Mouse (Mus musculus) erythroblast, adult 5-6 weeks (primary cell): ENCODE measurements around the gene C2cd2. TPM values are rescaled to one million over a fixed set of nuclear protein-coding genes. Genes with fewer than 3 reads are reported as not detected.

ENCODE experiments used
- ATAC-seq: replicated peaks from 2 replicates; pipeline ENCODE4 v1.8.0; 2016; ENCODE audit warnings: moderate number of reproducible peaks, mild to moderate bottlenecking, moderate TSS enrichment, inconsistent platforms; ENCODE audit not compliant: poor library complexity, low FRiP score, severe bottlenecking
- total RNA-seq, 2 experiments: library from RNA; stranded (forward) in 1 of 2; stranded (reverse) in 1 of 2; fragments of 150-400 nt in 1 of 2; fragments of 200-764, 138-1000 nt in 1 of 2; gene quantifications; 2 replicates each; pipeline versions ENCODE4 v1.2.3 to v1.2.4; 2015 to 2017; ENCODE audit warnings: low replicate concordance in 2 of 2

C2cd2 gene
- total RNA-seq, 2 experiments from 2014 or later, result 9.4 to 10.1 TPM

DNA sequence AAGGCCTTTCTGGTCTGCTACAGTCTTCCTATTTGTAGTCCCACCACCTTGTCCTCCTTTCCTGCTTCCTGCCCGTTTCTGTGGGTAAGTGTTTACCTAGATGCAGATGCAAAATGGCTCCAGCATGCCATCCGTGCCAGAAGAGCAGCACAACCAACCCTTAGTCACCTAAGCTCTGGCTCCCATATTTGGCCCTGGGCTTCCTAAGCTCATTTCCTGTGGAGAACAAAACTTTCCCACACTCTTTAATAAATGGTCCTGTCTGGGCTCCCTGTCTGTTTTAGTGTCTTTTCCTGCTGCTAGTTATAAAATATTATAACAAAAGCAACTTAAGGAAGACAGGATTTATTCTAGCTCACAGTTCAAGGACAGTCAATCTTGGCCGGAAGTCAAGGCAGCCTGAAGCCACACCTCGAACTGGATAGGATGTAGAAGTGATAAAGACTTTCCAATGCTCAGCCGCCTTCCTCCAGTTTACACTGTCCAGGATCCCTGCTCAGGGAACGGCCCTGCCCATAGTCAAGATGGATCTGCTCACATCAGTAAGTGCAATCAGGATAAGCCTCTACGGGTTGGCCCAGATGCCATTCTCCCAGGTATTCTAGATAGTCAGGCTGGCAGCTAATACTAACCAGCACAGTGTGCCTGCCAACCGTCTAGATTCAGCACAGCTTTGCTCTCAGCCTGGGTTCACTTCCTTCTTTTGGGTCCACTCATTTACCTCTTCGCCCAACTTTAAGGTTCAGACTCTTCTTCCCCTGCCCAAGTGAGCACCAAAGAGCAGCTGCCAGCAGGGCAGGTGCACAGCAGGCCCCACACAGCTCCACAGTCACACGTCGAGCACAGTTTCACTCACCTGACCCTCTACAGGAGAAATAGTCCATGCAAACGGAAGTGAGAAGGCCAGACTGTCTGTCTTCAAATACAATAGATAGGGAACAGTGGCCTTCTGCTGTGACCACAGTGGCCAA lies 117.1 kb downstream of the C2cd2 start:
- ATAC-seq, result no peak

DNA sequence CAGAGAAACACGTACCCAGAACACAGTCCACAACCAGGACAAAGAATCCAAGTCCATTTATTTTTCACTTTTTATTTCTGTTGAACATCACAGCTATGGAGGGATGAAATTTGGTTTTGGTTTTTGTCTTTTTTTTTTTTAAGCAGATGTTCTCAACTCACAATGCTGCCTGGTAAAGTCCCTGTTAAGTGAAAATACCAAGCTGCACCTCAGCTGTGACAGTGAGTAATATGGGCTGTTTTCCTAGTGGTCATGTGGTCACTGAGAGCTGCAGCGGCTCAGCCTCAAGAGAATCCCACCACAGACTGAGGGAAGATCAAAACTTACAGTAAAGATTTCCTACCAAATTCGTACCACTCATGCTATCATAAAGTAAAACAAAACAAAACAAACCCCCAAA lies 130.2 kb downstream of the C2cd2 start:
- no peak for ATAC-seq

DNA sequence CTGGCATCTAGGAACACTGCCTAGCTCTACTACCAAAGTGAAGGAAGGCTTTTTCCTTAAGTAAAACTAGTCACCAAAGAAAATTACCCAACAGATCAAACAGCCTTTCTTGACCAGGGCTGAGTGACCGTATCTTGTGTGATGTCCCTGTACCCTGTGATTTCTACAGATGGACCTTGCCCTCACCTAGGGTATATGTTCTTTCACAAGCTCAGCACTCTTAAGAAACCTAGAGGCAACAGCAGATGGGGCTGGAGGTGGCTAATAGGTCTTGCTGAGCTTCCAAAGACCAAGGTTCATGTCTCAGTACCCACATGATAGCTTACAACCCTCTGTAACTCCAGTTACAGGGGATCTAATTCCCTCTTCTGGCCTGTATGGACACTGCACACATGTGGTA lies 134.2 kb downstream of the C2cd2 start:
- no peak for ATAC-seq

GRCm38 (mm10) chr16:97823311-97824007 lies 138.9 kb downstream of the C2cd2 start:
- no peak for ATAC-seq

DNA sequence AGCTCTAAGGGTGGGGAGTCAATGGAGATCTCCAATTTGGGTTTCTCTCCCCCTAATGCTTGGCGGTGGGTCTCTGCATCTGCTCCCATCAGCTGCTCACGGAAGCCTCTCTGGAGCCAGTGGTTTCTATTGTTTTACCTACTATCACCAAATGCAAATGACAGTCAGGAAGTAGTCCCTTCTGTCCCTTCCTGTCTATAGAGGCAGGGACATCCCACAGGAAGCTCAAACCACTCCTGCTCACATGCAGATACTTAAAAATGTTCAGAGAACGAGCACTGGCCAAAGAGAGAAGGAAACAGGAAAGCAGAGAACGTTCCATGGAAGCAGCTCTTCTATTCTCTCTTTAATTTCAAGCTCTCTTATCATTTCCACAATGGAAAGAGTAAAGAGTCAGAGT lies 142.9 kb downstream of the C2cd2 start:
- ATAC-seq, result no peak

GRCm38 (mm10) chr16:97817414-97817813 lies 145.0 kb downstream of the C2cd2 start:
- no peak for ATAC-seq

- no peak for ATAC-seq
Measured at GRCm38 (mm10) chr16:97815269-97815668, 147.1 kb downstream of the C2cd2 start.

DNA sequence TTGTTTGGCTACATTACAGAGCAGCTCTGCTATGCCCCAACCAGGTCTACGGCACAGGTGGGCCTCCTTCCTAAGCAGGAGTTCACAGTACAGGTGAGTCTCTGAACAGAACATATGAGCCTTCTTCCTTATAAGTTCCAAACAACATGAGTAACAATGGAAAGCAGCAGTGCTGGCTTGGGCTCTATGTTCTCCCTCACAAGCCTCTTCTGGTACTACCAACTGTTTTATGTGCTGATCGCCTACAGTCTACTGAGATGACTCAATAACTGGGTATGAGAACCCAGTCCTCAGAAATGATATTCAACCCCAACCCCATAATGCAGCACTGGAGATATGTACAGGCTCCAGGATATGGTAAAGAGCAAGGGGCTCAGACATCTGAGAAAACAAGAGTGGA lies 148.3 kb downstream of the C2cd2 start:
- ATAC-seq, result no peak

GRCm38 (mm10) chr16:97808881-97809280 lies 153.5 kb downstream of the C2cd2 start:
- ATAC-seq, result no peak

- no peak for ATAC-seq
Measured at GRCm38 (mm10) chr16:97805646-97806045, 156.8 kb downstream of the C2cd2 start.

Other genes starting within 250 kb of the C2cd2 start
- not detected in 2 replicates for gene Ripk4, start 198.8 kb downstream of the C2cd2 start, total RNA-seq (2015; ENCODE audit: low replicate concordance)
- not detected in 2 replicates for gene Ripk4, start 198.8 kb downstream of the C2cd2 start, total RNA-seq (2017; ENCODE audit: low replicate concordance)
- gene Prdm15, start 110.7 kb downstream of the C2cd2 start, total RNA-seq (2015; ENCODE audit: low replicate concordance), result 5.0 and 16.5 TPM in 2 replicates
- 2.3 and 3.6 TPM in 2 replicates for gene Prdm15, start 110.7 kb downstream of the C2cd2 start, total RNA-seq (2017; ENCODE audit: low replicate concordance)
- gene Zbtb21, start within 50 bp of the C2cd2 start, total RNA-seq (2015; ENCODE audit: low replicate concordance), result 0.96 and 11.3 TPM in 2 replicates
- gene Zbtb21, start within 50 bp of the C2cd2 start, total RNA-seq (2017; ENCODE audit: low replicate concordance), result 1.0 and 7.5 TPM in 2 replicates
- gene B230307C23Rik, start 34.7 kb upstream of the C2cd2 start, total RNA-seq (2015; ENCODE audit: low replicate concordance), result 7.5 and 8.5 TPM in 2 replicates
- gene B230307C23Rik, start 34.7 kb upstream of the C2cd2 start, total RNA-seq (2017; ENCODE audit: low replicate concordance), result 6.4 and 16.6 TPM in 2 replicates
- 13.1 and 16.7 TPM in 2 replicates for gene A630089N07Rik, start 119.9 kb upstream of the C2cd2 start, total RNA-seq (2015; ENCODE audit: low replicate concordance)
- gene A630089N07Rik, start 119.9 kb upstream of the C2cd2 start, total RNA-seq (2017; ENCODE audit: low replicate concordance), result 17.0 and 19.0 TPM in 2 replicates